Mouse (Mus musculus): Measurements from ENCODE around the gene Limch1.

The Limch1 gene

DNA sequence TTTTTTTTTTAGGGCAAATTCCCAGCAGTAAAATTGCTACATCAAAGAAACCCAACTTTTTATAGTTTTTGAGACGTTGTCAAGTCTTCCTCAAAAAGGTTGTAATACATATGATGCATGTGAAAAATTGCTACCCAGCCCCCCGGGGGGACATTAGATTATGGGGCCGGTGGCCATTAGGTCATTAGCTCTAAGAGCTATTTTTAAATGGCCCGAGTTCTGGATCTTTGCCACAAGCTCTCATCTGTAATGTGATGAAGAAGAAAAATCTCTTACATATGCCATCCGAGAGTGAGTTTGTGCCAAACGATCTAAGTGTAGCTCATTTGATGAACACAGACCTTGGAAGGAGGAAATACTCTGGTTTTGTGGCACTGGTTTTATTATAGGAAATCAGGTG lies 183.7 kb downstream of the Limch1 start:
- CTCF ChIA-PET: no interaction called here

DNA sequence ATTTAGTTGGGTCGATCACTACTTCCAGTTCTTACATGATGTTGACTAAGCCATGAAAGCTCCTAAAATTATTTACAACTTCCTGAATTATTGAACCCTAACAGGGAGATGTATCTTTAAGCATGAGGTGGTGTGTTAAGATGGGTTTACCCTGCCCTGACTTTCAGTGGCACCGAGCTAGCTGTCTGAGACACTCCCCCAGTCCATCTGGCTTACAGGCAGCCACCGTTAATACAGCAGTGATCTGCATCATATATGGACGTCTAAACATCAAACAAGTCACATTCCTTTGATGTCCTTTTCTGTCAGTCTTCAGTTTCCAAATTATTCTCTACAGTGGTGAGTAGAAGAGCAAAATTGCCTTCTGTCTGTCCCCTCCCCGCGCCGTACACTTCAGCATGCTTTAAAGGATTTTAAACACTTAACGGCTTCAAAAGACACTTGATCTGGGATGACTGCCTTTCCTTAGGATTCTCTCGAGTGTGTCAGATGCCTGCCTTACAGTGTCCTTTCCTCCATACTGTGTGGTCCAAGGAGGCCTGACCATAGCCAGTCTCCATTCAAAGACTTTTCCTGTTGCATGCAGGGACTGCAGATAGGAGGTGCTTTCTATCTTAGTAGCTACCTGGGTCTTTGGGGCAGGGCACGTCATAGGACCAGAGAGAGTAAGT lies 187.6 kb downstream of the Limch1 start:
- CTCF ChIA-PET: no interaction called here

DNA sequence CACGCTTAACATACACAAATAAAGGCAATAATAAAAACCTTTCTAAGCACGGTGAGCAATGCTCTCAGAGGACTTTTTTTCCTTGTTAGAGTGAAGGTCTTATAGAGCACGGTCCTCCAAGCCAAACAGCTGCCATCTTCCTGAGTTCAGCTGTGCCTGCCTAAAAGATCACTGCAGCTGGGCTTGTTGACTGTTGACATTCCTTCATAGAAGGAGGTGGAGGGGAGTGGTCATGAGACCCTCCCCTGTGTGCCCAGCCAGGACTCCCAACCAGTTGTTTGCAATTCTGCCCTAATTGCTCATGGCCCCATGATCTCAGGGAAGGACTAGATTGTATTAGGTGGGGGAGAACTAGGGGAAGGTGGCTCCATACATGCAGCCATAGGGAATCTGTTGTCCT lies 189.0 kb downstream of the Limch1 start:
- CTCF ChIA-PET: no interaction called here

DNA sequence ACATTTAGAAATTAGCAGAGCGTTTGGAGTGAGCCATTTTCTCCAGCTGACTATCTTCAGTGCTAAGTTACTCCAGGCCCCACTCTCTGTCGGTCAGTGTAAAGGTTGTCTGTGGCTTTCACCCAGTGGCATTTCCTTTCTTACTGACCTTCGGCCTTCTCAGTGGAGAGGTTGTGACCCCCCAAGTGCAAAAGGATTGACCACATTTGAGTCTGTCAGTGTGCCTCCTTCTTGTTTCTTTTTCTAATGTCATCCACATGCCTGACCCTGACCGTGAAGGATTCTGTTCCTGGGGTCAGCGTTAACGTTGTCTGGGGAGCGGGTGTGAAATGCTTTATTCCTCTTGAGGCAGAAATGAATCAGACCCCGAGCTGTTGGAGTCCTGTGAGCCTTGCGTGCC lies 191.7 kb downstream of the Limch1 start:
- CTCF ChIA-PET: no interaction called here

DNA sequence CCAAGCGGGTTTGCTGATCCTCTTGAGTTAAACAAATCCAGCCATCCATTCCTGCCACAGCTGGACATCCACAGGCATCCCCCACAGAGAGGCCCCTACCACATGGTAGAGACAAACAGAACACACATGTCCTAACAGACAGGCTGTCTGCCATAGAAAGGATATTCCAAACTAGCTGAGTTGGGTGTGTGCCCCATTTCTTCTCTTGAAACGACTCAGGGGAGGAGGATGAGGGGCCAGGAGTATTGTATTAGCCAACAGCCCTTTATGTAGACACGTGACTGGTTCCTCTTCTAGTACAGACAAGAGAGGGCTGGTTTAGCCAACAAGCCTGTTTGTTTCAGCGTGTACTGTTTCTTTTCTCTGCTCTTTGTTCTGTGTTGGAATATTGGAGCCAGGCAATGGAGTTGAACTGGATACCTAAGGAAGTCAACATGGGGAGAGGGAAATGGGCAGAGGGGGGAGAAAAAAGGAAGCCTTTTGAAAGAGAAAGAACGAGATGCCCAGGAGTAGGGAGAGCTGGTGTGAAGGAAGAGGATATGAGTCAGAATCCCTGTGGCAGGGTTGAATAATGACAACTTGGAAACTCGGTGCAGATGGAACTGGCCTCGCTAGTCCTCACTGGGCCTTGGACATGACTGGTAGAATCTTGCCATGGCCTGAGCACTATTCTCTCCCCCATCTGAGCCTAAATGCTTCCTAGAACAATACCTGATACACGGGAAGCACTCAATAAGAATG lies 196.3 kb downstream of the Limch1 start:
- CTCF ChIA-PET: no interaction called here

DNA sequence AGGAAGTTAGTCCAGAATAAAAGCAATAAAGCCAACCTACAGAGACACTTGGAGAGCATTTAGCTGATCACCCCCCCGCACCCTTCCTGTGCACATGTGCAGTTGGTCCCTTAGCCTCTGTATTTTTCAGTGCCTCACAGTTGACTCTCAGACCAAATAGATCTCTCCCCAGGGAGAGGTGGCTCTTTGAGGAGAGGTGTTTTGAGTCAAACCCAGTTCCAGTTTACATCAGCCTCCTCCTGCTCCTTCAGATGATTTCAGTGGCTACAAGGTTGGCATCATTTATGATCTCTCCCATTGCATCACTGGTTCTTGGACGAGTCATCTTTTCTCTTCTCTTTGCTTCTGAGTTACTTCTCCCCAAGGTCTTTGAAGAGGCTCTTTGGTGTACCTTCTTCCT lies 197.3 kb downstream of the Limch1 start:
- CTCF ChIA-PET: no interaction called here

DNA sequence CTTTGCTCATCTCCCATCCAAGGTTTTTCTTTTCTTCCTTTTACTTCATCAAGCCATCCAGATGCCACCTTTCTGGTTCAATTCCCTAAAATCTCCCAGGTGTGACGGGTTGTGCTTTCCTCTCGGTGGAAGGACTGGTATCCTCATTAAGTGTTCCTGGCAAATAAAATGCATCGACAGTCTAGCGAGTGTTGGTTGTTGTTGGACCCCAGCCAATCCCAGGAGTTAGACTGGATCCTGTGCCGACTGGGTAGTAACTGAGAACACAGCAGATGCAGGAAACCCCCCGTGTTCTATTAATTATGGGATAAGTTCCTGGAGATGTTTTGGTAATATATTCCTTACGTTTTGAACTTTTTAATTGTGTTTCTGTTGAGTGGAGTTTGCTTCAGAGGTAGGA lies 197.9 kb downstream of the Limch1 start:
- CTCF ChIA-PET: no interaction called here

DNA sequence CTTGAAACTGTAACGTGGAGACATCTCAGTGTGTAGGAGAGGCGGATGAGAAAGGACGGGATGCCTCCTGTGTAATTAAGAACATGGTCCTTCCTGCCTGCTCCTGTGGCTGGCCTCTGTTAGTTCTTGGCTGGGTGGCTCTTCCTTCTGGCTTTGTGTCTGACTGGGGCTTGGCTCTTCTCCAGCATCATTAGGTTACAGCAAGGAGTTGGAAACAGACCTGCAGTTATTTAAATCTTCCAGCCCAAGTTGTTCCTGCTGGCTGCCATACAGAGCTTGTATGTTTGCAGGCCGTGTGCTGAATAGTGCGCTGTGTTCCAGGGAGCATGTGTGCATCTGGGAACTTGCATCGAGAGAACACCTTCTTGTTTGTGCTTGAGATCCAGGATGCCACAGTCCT lies 202.3 kb downstream of the Limch1 start:
- CTCF ChIA-PET: no interaction called here

DNA sequence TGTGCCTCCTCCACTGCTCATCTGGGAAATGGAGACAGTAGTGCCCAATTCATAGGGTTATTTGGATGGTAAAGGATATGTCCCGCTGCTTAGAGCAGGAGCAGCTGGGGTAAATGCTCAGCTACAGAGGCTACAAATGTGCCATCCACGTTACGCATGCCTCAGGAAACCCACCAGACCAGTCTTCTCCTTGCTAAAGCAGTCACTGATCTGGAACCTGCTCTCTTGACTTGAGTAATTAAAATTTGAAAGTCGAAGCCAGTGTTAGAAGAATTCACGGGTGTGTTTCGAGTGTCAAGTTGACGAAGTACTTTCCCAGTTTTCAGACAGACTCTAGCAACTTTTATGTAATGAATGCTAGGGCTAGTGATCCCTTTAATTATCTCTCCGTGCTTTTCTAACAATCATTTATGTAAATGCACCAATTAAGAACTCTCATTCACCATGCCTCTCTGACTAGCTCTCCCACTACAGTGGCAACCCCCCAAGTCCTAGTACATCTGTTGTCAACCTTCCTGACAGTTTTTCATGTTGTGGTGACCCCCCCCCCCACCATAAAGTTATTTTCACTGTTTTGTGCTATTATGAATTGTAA lies 203.6 kb downstream of the Limch1 start:
- CTCF ChIA-PET: no interaction called here

DNA sequence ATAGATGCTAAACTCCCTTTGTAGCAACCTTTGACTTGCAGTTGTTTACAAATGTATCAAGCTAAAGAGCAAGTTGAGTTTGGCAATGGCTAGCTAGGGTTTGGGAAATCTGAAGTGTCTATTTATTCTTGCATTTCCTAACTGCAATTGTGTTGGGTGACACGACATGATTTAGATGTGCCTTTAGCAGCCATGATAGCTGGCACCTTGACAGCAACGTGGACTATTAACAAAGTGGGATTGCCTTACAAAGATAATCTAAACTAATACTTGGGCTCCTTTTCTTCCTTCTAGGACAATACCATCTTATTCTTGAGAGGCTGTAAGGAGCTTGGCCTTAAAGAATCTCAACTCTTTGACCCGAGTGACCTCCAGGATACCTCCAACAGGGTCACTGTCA lies 207.7 kb downstream of the Limch1 start:
- CTCF ChIA-PET: no interaction called here

DNA sequence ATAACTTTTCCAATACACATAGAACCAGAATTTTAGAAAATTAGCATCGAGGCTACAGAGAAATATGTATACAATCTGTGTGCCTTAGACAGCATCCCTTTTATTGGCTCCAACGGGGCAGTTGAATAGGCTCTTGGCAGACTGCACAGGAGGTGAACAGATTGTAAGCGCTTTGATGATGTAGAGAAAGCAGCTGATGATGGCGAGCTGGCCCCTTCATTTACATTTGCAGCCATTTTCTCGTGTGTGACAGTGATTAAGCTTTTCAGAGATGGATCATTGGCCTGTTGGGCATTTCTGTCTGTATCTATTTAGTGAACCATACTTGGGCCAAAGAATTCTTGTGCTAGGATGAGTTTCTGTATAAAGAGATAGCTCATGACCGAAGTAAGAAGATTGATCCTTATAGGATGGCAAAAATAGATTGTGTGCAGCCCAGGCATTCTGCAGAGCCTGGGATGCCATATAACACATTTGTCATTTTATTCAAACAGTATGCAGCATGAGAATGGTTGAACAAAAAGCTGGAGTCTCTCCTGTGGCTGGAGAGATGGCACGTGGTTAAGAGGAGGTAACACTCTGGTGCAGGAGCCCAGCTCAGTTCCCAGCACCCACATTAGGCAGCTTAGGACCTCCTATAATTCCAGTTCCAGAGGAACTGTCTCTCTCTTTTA lies 208.5 kb downstream of the Limch1 start:
- CTCF ChIA-PET: no interaction called here

DNA sequence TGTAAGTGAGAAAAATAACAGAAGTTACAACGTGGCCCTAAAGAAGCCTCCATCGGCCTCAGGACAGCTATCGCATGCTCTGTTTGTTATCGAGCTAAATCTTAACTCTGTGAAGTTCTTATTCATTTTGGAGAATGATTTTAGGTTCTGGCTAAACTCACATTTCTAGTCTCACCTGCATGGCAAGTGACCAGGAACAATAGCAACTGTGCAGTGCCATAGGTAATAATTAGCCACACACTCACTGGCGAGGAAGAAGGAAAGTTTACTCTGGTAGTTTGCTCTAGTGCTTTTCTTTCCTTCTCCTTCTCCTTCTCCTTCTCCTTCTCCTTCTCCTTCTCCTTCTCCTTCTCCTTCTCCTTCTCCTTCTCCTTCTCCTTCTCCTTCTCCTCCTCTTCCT lies 209.6 kb downstream of the Limch1 start:
- CTCF ChIA-PET: no interaction called here

DNA sequence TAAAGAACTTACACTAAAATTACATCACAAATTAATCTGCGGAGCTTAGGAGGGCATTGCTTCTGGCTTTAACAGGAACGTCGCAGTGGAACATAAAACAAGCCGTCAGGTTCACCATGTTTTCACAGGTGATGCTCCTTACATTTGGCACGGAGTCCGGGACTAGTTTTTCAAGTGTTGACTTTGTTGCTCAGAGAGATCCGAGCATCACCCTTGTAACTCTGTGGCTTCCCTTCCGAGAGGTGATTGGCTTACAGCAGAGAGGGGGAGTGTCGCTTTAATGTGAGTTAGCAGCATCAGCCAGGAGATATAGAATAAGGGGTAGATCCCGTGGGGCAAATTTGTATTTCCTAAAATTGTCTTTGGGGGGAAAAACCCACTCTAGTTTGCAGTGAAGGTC lies 212.0 kb downstream of the Limch1 start:
- CTCF ChIA-PET: no interaction called here

DNA sequence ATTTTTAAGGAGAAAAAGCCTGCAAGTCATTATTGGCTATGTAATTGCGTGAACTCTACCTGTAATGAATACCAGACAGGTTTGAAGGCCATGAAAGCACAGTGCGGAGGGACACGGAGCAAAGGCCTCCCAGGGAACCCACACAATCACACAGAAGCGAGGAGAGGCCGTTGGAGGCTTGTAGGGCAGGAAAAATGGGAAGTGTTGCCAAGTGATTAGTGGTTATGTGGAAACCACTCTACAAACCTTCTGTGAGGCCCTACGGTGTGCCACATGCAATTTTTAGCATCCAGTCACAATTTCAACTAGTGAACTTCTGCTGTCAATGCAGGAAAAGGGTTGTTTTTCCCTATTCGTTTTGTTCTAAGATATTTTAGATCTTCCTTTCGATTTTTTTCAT lies 212.5 kb downstream of the Limch1 start:
- CTCF ChIA-PET: no interaction called here

DNA sequence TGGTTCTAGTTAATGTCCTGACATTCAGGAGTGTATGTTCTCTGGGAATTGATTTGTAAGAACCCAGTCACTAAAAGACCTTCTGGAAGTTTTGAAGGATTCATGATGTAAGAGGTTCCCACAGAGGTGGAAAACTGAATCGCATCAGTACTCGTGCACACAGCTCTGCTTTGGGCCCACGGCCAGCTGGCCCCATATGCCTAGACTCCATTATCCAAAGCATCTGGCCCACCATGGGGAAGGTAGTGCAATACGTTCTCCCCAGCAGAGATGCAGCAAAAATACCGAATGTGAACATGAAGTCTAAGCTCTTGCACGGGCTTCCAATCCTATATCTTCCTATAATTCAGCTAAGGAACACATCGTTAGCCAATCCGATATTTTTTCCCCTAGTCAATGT lies 214.3 kb downstream of the Limch1 start:
- CTCF ChIA-PET: no interaction called here

DNA sequence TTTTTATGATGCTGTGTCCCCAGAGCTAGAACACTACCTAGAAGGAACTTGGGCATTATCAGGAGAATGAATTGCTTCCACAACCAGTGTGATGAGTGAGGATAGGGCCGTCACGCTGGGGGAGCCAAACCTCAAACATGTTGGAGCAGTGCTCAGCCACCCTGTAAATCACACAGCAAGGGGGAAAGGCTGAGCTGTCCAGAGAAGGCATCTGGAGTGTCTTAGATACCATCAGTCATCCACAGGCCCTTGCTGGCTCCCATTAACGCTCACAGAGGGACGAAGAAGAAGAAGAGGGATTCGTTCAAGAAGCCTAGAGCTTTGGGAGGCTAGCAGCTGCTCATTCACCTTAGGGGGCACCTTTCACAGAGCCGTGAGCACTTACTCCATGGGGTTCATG lies 219.8 kb downstream of the Limch1 start:
- CTCF ChIA-PET: no interaction called here

DNA sequence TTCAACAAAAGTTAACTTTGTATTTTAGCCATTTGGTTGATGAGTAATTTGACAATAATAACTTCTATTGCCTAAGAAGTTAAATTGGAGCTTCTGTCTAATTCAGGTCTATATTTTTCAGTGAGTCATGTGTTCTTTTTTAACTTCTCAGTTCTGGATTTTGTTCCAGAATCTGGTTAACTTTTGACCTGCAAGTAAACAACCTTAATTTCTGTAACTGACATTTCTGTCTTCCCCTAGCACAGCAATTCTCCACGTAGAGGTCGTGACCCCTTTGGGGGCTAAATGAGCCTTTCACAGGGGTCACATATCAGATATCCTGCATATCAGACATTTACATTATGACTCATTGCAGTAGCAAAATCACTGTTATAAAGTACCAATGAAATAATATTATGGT lies 221.5 kb downstream of the Limch1 start:
- CTCF ChIA-PET: no interaction called here

DNA sequence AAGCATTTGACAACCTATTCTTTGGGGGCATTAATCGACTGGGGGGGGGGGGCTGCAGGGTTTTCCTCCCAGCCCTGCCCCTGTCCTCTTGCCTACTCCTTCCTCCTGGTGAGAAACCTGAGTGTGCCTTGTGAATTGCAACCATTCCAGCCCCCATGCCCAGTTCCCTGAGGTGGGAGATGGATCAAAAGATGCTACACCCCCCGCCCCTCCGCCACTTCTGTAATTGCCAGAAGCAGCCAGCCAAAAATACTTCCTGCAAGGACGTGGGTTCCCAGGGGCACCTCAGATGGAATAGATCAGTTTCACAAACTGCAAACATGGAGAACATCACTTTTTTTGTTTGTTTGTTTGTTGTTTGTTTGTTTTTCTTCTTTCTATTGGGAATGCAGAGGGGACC lies 222.0 kb downstream of the Limch1 start:
- CTCF ChIA-PET: no interaction called here

DNA sequence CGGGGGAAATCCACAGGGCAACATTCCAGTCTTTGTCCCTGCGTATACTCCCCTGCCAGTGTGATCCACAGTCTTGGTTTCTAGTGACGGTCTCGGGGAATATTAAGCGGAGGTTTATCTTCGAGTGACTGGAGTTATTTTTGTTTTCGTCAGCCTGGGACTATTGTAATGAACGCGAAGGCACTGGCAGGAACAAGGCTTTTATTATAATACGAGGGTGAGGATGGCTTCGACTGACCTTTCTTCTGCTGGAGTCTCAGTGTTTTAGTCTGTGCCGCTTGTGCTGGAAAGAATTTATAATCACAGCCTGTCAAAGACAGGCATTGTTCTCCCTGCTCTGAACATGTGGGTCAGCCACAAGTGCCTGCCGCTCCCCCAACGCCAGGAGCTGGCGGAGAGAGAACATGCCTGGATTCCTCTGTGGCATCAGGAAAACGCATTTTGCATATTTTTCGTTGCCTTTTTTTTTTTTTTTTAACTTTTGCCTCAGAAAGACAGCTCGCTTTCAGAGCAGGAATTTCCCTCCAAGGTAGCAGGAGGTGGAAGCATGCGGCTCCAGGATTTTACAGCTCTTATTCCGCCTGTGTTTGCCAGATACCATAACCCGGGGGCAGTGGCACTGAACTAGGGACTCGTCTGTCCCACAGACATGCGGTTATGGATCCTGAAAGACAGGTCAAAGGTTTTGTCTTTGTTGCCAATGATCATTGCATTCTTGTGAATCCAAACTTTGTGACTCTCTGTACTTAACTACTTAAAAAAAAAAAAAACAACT lies 222.6 kb downstream of the Limch1 start:
- CTCF ChIA-PET: no interaction called here

DNA sequence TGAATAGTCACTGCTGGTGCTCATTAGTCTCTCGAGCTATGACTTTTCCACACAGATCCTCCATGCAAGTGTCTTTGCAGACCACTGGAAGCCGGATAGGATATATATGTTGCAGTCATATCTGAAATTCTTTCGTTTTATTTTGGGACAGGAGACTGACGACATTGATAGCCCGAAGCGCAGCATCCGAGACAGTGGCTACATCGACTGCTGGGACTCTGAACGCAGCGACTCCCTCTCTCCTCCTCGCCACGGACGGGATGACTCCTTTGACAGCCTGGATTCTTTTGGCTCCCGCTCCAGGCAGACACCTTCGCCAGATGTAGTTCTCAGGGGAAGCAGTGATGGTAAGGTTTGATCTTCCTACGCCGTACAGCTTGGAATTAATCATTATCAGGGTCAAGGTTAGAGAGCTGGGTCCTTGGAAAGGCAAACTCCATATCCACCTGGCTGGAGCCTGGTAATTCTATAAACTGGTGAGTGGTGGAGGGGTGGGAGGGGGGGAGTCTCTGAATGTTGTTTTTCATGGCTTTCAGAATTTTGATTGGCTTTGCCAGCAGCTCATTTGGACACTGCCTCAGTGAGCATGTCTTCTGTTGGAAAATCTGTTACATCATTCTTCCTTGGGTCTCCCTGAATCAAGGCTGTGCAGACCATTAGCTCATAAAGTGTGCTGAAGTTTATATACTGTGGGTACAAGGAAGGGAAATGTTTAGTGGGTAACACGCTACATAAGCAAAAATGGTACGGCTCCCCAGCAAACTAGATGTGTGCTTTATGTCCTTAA lies 223.5 kb downstream of the Limch1 start:
- CTCF ChIA-PET: no interaction called here

DNA sequence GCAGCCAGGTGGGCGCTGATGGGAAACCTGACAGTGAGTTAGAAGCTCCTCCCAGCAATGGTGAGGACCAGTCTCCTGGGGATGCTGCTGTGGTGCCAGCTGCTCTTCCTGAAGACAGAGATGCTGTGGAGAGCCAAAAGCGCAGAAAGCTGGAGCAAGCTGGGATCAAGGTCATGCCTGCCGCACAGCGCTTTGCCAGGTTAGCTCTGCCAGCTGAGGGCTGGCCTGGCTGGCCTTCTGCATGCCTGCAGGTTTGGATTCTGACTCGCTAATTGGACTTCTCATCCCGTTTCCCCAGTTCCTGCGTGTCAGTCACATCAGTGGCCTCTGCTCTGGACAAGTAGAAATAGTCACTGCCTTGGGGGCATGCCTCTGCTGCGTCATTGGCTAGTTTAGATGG lies 230.0 kb downstream of the Limch1 start:
- CTCF ChIA-PET: no interaction called here

All from spleen, embryonic (tissue).